Mouse (Mus musculus) embryonic fibroblast, embryonic 13.5 days (primary cell): ENCODE measurements at regions not wholly inside any gene's neighbourhood (a gene's known extent, or its start where the extent isn't known, plus 50 kb on each side); places are given as distances from the start of the nearest gene placed in this dataset.

Experiments
- CTCF ChIP-seq: IDR thresholded peaks from 2 replicates; pipeline ENCODE4 v1.5.1; 2011; ENCODE audit warnings: mild to moderate bottlenecking, control low read depth, low read length, moderate library complexity, borderline replicate concordance; ENCODE audit not compliant: insufficient read depth
- POLR2A ChIP-seq: IDR thresholded peaks from 2 replicates; pipeline ENCODE4 v1.6.1; 2011; ENCODE audit warnings: low read depth, mild to moderate bottlenecking, control low read depth, low read length, moderate library complexity

DNA sequence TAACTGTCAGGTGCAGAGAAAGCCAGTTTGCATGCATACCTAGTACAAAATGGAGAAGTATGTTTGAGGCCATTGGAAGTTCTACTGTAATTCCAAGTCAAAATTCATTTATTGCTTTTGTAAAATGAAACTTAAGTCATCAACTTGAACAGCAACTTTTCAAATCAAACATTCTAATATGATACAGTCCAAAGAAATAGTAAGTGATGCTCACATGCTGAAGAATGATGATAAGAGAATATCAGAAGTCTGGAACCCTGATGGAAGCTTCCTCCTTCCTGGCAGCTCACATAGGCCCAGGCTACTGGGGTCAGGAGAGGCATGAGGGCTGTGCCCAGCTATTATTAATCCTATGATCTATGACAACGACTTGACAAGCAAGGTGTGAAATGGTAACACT, 64.1 kb upstream of the Slc38a2 start:
- no peak for TF ChIP-seq CTCF
- TF ChIP-seq POLR2A, result no peak
